Mouse (Mus musculus): ENCODE measurements around the gene Epn2. TPM values are rescaled to one million over a fixed set of nuclear protein-coding genes. Genes with fewer than 3 reads are reported as not detected.

The Epn2 gene
- polyA plus RNA-seq, 1 experiment from 2014 or later: 17.8 TPM

- peaks cover 4% of the 10 kb centered on the region; the same call in 1 of the 2 replicates for H3K4me1 ChIP-seq (replicated peaks; ENCODE audit: control insufficient read depth, insufficient read depth)
- no peak for TF ChIP-seq EP300 (optimal IDR thresholded peaks at IDR 0.05)
- no peak for TF ChIP-seq CTCF (IDR thresholded peaks at IDR 0.05; ENCODE audit: low read depth)
- WGBS: 94% methylated on average over 1 of the region's 1 CpGs
- no peak overlapping the region for H3K4me3 ChIP-seq (ENCODE audit: low read depth, low read length)
- no peaks in the 10 kb centered on the region for H3K9me3 ChIP-seq (ENCODE audit: control insufficient read depth, low read length)
- no peaks in the 10 kb centered on the region for H3K36me3 ChIP-seq (ENCODE audit: control insufficient read depth, insufficient read depth, low read length)
- no peak overlapping the region for H3K4me2 ChIP-seq (replicated peaks; ENCODE audit: low read depth)
- ATAC-seq (ENCODE audit: low FRiP score, low TSS enrichment) (no peak), DNase-seq (ENCODE audit: low spot score) (no peak)
- H3K27me3 ChIP-seq (ENCODE audit: control insufficient read depth, insufficient read depth, low read length): no peaks in the 10 kb centered on the region
- no peak overlapping the region for H3K9ac ChIP-seq (ENCODE audit: low read length)
- H3K27ac ChIP-seq (replicated peaks): no peak overlapping the region
Measured at GRCm38 (mm10) chr11:61497490-61497889, 82.0 kb downstream of the Epn2 start.

DNA sequence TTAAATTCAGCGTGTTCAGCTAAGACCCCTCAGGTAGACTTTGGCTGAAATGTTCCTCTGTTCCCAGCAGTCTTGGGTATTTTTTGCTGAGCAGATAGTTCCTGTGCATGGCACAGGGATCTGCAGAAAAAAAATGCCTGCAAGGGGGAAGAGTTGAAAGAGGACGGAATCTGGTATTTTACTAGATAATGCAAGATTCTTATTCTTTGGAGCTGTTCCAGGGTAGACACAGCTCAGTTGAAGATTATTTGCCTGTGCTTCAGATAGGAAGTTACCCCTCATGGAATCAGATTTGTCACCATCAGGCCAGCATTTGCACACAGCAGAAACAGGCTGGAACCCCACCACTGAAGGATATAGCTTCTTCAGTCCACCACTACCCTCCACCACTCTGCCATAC is 84.0 kb downstream of the Epn2 start:
- 80% methylated on average over 2 of the region's 2 CpGs for WGBS

GRCm38 (mm10) chr11:61494129-61494997 is 85.1 kb downstream of the Epn2 start, which contains the start of gene Mapk7:
Gene Mapk7, minus strand, starts transcription at chr11:61494406.
- Histone ChIP-seq H3K27me3 (ENCODE audit: control insufficient read depth, insufficient read depth, low read length) (no peaks in the 10 kb centered on the region), H3K4me2 (replicated peaks; ENCODE audit: low read depth) (peak within 1 kb of the TSS; percentile 90), H3K4me3 (ENCODE audit: low read depth, low read length) (peak within 1 kb of the TSS; percentile 77), H3K36me3 (ENCODE audit: control insufficient read depth, insufficient read depth, low read length) (peaks cover 11% of the 10 kb centered on the region), H3K27ac (replicated peaks) (peak within 1 kb of the TSS; percentile 88), H3K9ac (ENCODE audit: low read length) (peak within 1 kb of the TSS; percentile 85), H3K4me1 (replicated peaks; ENCODE audit: control insufficient read depth, insufficient read depth) (peaks cover 4% of the 10 kb centered on the region; the same call in 1 of the 2 replicates), H3K9me3 (ENCODE audit: control insufficient read depth, low read length) (no peaks in the 10 kb centered on the region)
- under 1% methylated on average over 57 of the region's 62 CpGs for WGBS
- peak; percentile 95 for ATAC-seq (ENCODE audit: low FRiP score, low TSS enrichment)
- peak; percentile 100 for DNase-seq (ENCODE audit: low spot score)
- TF ChIP-seq EP300 (optimal IDR thresholded peaks at IDR 0.05) (no peak), CTCF (IDR thresholded peaks at IDR 0.05; ENCODE audit: low read depth) (no peak)

More for the DNA sequence above, 84.0 kb downstream of the Epn2 start:
- ATAC-seq (ENCODE audit: low FRiP score, low TSS enrichment) (no peak), DNase-seq (ENCODE audit: low spot score) (no peak)
- H3K9me3 ChIP-seq (ENCODE audit: control insufficient read depth, low read length): no peaks in the 10 kb centered on the region
- no peaks in the 10 kb centered on the region for H3K27me3 ChIP-seq (ENCODE audit: control insufficient read depth, insufficient read depth, low read length)
- no peak for TF ChIP-seq EP300 (optimal IDR thresholded peaks at IDR 0.05)
- no peak for TF ChIP-seq CTCF (IDR thresholded peaks at IDR 0.05; ENCODE audit: low read depth)
- H3K27ac ChIP-seq (replicated peaks): no peak overlapping the region
- peaks cover 4% of the 10 kb centered on the region; the same call in 1 of the 2 replicates for H3K4me1 ChIP-seq (replicated peaks; ENCODE audit: control insufficient read depth, insufficient read depth)
- H3K9ac ChIP-seq (ENCODE audit: low read length): no peak overlapping the region
- H3K4me3 ChIP-seq (ENCODE audit: low read depth, low read length): no peak overlapping the region
- peaks cover 8% of the 10 kb centered on the region for H3K36me3 ChIP-seq (ENCODE audit: control insufficient read depth, insufficient read depth, low read length)
- H3K4me2 ChIP-seq (replicated peaks; ENCODE audit: low read depth): no peak overlapping the region

DNA sequence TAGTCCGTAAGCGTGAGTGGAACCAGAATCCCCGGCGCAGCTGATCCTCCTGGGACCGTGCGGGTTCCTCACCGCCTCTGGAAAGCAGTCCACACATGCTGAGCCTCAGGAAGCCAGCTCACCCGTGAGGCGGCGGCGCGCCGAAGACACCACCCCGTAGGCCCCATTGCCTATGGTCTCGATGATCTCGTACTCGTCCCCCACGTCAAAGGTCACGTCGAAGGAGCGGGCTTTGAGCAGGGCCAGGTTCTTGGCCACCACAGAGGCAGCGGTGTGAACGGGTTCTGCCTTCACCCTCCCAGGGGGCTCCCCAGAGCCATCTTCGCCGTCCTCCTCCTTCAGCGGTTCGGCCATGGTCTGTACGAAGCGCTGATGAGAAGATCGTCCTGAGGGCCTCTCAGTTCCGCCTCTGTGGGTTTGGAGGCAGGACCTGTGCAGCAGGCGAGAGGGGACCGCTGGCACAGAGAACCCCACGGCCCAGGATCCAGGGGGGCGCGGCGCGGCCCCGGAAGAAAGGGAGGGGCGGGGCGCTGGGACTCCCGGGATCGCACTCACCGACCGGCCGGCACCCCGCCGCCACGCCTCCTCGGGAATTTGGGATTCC is 85.9 kb downstream of the Epn2 start:
- Histone ChIP-seq H3K4me3 (ENCODE audit: low read depth, low read length) (peak overlapping the region; percentile 77), H3K4me1 (replicated peaks; ENCODE audit: control insufficient read depth, insufficient read depth) (peaks cover 4% of the 10 kb centered on the region; the same call in 1 of the 2 replicates), H3K4me2 (replicated peaks; ENCODE audit: low read depth) (peak overlapping the region; percentile 90), H3K27ac (replicated peaks) (peak overlapping the region; percentile 88), H3K36me3 (ENCODE audit: control insufficient read depth, insufficient read depth, low read length) (peaks cover 12% of the 10 kb centered on the region), H3K9me3 (ENCODE audit: control insufficient read depth, low read length) (no peaks in the 10 kb centered on the region), H3K9ac (ENCODE audit: low read length) (peak overlapping the region; percentile 85), H3K27me3 (ENCODE audit: control insufficient read depth, insufficient read depth, low read length) (no peaks in the 10 kb centered on the region)
- no peak for TF ChIP-seq CTCF (IDR thresholded peaks at IDR 0.05; ENCODE audit: low read depth)
- no peak for TF ChIP-seq EP300 (optimal IDR thresholded peaks at IDR 0.05)
- DNase-seq (ENCODE audit: low spot score) (peak; percentile 49), ATAC-seq (ENCODE audit: low FRiP score, low TSS enrichment) (peak; percentile 0; the same call in 1 of the 2 replicates)
- under 1% methylated on average over 50 of the region's 50 CpGs for WGBS

DNA sequence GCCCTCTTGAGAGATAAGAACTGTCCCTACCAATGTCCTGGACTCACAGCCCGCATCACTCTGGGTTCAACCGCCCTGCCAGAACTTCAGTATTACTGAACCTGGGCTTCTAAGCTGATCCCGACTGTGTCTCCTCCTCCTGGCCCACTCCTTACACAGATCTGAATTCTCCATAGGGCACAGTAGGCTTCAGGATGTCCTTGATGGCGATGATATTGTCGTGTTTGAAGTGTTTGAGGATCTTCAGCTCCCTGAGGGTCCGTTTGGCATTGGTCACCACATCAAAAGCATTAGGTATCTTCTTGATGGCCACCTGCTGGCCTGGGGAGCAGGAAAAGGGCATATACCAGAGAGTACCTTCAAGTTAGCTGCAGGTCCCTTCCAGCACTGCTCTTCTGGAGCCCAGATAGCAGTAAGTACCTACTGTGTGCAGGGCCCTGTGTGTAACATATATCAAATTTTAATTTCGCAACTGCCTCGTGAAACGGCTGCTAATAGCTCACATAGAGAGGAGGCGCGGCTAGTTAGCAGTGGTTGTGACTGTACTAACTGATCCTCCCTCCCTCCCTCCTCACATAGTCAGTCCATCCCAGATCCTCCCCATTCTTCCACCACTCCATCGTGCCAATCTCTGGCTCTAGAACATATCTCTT is 86.6 kb downstream of the Epn2 start:
- Histone ChIP-seq H3K4me3 (ENCODE audit: low read depth, low read length) (peak overlapping the region; percentile 77), H3K9me3 (ENCODE audit: control insufficient read depth, low read length) (no peaks in the 10 kb centered on the region), H3K4me2 (replicated peaks; ENCODE audit: low read depth) (peak overlapping the region; percentile 90), H3K4me1 (replicated peaks; ENCODE audit: control insufficient read depth, insufficient read depth) (peaks cover 4% of the 10 kb centered on the region; the same call in 1 of the 2 replicates), H3K36me3 (ENCODE audit: control insufficient read depth, insufficient read depth, low read length) (peaks cover 15% of the 10 kb centered on the region), H3K27me3 (ENCODE audit: control insufficient read depth, insufficient read depth, low read length) (no peaks in the 10 kb centered on the region), H3K9ac (ENCODE audit: low read length) (peak overlapping the region; percentile 85), H3K27ac (replicated peaks) (peak overlapping the region; percentile 88)
- TF ChIP-seq CTCF (IDR thresholded peaks at IDR 0.05; ENCODE audit: low read depth) (no peak), EP300 (optimal IDR thresholded peaks at IDR 0.05) (no peak)
- no peak for ATAC-seq (ENCODE audit: low FRiP score, low TSS enrichment)
- no peak for DNase-seq (ENCODE audit: low spot score)
- WGBS: 53% methylated on average over 12 of the region's 12 CpGs

Measured in stomach, postnatal 0 days (tissue).